ENCODE assay signal across 8 mouse cellular contexts in the genomic region with DNA sequence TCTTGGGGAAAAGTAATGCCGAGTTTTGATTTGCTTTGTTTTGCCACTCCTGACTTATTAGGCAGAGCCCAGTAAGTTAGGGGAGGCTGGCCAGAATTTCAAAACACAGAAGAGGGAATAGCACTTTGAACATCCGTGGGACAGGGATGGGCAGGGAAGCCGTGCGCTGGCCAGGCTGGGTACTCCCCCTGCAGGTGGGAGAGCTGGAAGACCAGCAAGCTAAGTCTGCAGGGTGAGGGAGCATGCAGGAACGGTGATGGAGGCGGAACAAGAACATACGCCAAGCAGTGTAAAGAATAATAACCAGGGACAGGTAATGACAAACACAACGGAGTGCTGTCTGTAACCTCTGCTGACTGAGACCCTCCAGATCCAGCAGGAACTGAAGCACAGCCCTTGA. TPM values are rescaled to one million over a fixed set of nuclear protein-coding genes. Genes with fewer than 3 reads are reported as not detected.
DNase-seq lines count a peak whose midpoint lies in the region; ATAC-seq and TF ChIP-seq lines count a peak whose summit lies in the region.
"Had no signal": no experiment of that assay in that cellular context is flagged by ENCODE, and none has a peak within 500 bp of the region (broad histone marks: within the 10 kb centered on the region; RNA-seq: fewer than 3 reads in every experiment).

No protein-coding gene starts in this region.

- TF ChIP-seq CTCF in kidney, postnatal 0 days (IDR thresholded peaks at IDR 0.05; ENCODE audit: low read depth): peak; percentile 63; the same call in 1 of the 2 replicates

- H3K9me3 ChIP-seq in kidney, postnatal 0 days (replicated peaks; ENCODE audit: low read length): no peaks in the 10 kb centered on the region
- H3K9me3 ChIP-seq in kidney, embryonic 16.5 days (ENCODE audit: low read length): no peaks in the 10 kb centered on the region
- H3K9me3 ChIP-seq in embryonic facial prominence, embryonic 11.5 days (replicated peaks; ENCODE audit: control insufficient read depth, low read length): no peaks in the 10 kb centered on the region
- H3K9me3 ChIP-seq in lung, embryonic 16.5 days (ENCODE audit: control insufficient read depth, low read length): no peaks in the 10 kb centered on the region
- H3K9me3 ChIP-seq: midbrain, embryonic 12.5 days had no signal

- H3K4me2 ChIP-seq in kidney, postnatal 0 days (ENCODE audit: low read length): no peak overlapping the region
- no peak overlapping the region for H3K4me2 ChIP-seq in kidney, embryonic 16.5 days (replicated peaks; ENCODE audit: low read depth, low read length)
- no peak overlapping the region for H3K4me2 ChIP-seq in embryonic facial prominence, embryonic 11.5 days (ENCODE audit: low read depth, low read length)
- no peak overlapping the region for H3K4me2 ChIP-seq in lung, embryonic 16.5 days (ENCODE audit: low read depth, low read length)
- H3K4me2 ChIP-seq: midbrain, embryonic 12.5 days had no signal

- no peaks in the 10 kb centered on the region for H3K4me1 ChIP-seq in kidney, postnatal 0 days (replicated peaks; ENCODE audit: insufficient read depth, low read length)
- peaks cover 5% of the 10 kb centered on the region; the same call in 1 of the 2 replicates for H3K4me1 ChIP-seq in kidney, embryonic 16.5 days (ENCODE audit: insufficient read depth, low read length)
- peaks cover 5% of the 10 kb centered on the region for H3K4me1 ChIP-seq in embryonic facial prominence, embryonic 11.5 days (ENCODE audit: control insufficient read depth, insufficient read depth, low read length)
- H3K4me1 ChIP-seq in lung, embryonic 16.5 days (replicated peaks; ENCODE audit: control insufficient read depth, insufficient read depth, low read length): 0 out of 2 replicates have a peak, but pooled peaks cover 3% of the 10 kb centered on the region

- H3K4me3 ChIP-seq in kidney, postnatal 0 days (replicated peaks; ENCODE audit: low read depth, low read length): no peak overlapping the region
- no peak overlapping the region for H3K4me3 ChIP-seq in kidney, embryonic 16.5 days (ENCODE audit: low read length)
- no peak overlapping the region for H3K4me3 ChIP-seq in embryonic facial prominence, embryonic 11.5 days (ENCODE audit: low read depth, low read length)
- H3K4me3 ChIP-seq in lung, embryonic 16.5 days (ENCODE audit: low read length): no peak overlapping the region
- H3K4me3 ChIP-seq: midbrain, embryonic 12.5 days had no signal

- no peak overlapping the region for H3K27ac ChIP-seq in kidney, postnatal 0 days
- H3K27ac ChIP-seq in kidney, embryonic 16.5 days (ENCODE audit: low read length): no peak overlapping the region
- no peak overlapping the region for H3K27ac ChIP-seq in embryonic facial prominence, embryonic 11.5 days (replicated peaks; ENCODE audit: low read depth, low read length)
- no peak overlapping the region for H3K27ac ChIP-seq in lung, embryonic 16.5 days (ENCODE audit: low read length)
- H3K27ac ChIP-seq: midbrain, embryonic 12.5 days had no signal

- no peak overlapping the region for H3K9ac ChIP-seq in kidney, postnatal 0 days (ENCODE audit: low read depth, low read length)
- no peak overlapping the region for H3K9ac ChIP-seq in kidney, embryonic 16.5 days (replicated peaks; ENCODE audit: low read length)
- no peak overlapping the region for H3K9ac ChIP-seq in embryonic facial prominence, embryonic 11.5 days (replicated peaks; ENCODE audit: low read length)
- no peak overlapping the region for H3K9ac ChIP-seq in lung, embryonic 16.5 days (ENCODE audit: low read length)
- H3K9ac ChIP-seq: midbrain, embryonic 12.5 days had no signal

- DNase-seq in kidney, postnatal 0 days (ENCODE audit: low spot score): peak; percentile 57
- peak; percentile 17 for DNase-seq in R1 (ENCODE audit: low read depth, low spot score)
- peak; percentile 67 for DNase-seq in embryonic facial prominence, embryonic 11.5 days (ENCODE audit: low spot score)
- no peak for DNase-seq in B cell, adult 2 months

- no peaks in the 10 kb centered on the region for H3K27me3 ChIP-seq in kidney, postnatal 0 days (ENCODE audit: insufficient read depth, low read length)
- no peaks in the 10 kb centered on the region for H3K27me3 ChIP-seq in kidney, embryonic 16.5 days (ENCODE audit: insufficient read depth, low read length)
- H3K27me3 ChIP-seq in embryonic facial prominence, embryonic 11.5 days (ENCODE audit: control insufficient read depth, insufficient read depth, low read length): no peaks in the 10 kb centered on the region
- H3K27me3 ChIP-seq in lung, embryonic 16.5 days (ENCODE audit: control insufficient read depth, insufficient read depth, low read depth, low read length): no peaks in the 10 kb centered on the region

- no peak for ATAC-seq in kidney, postnatal 0 days (replicated peaks; ENCODE audit: low FRiP score, low read depth)
- ATAC-seq in kidney, embryonic 16.5 days (ENCODE audit: low FRiP score, low TSS enrichment): no peak
- no peak for ATAC-seq in embryonic facial prominence, embryonic 11.5 days (replicated peaks; ENCODE audit: insufficient number of reproducible peaks, low FRiP score, low TSS enrichment, low read depth)
- ATAC-seq in lung, embryonic 16.5 days (ENCODE audit: low read depth): peak; percentile 64
- ATAC-seq in erythroid progenitor cell, adult 5-6 weeks (replicated peaks; ENCODE audit: low FRiP score, poor library complexity, severe bottlenecking): no peak; the same call in 1 of the 2 replicates

- WGBS in kidney, postnatal 0 days: 29% methylated on average over 8 of the region's 8 CpGs
- 30% methylated on average over 8 of the region's 8 CpGs for WGBS in kidney, embryonic 16.5 days
- 28% methylated on average over 8 of the region's 8 CpGs for WGBS in embryonic facial prominence, embryonic 11.5 days
- WGBS in lung, embryonic 16.5 days: 23% methylated on average over 8 of the region's 8 CpGs

- H3K36me3 ChIP-seq in kidney, postnatal 0 days (ENCODE audit: insufficient read depth, low read length): no peaks in the 10 kb centered on the region
- H3K36me3 ChIP-seq in kidney, embryonic 16.5 days (ENCODE audit: insufficient read depth, low read length): no peaks in the 10 kb centered on the region
- H3K36me3 ChIP-seq in embryonic facial prominence, embryonic 11.5 days (replicated peaks; ENCODE audit: control insufficient read depth, insufficient read depth, low read depth, low read length): no peaks in the 10 kb centered on the region
- no peaks in the 10 kb centered on the region for H3K36me3 ChIP-seq in lung, embryonic 16.5 days (ENCODE audit: control insufficient read depth, insufficient read depth, low read length)
- H3K36me3 ChIP-seq: midbrain, embryonic 12.5 days had no signal

RNA-seq across cellular contexts. Expression of a gene that starts 55.5 kb away (rescaled TPM):
- 28.8 and 34.4 TPM in 2 replicates for polyA plus RNA-seq in kidney, postnatal 0 days (2015; fragmentation: Nextera tagmentation; extraction: Ambion mirVana)
- polyA plus RNA-seq in kidney, embryonic 16.5 days (2015; fragmentation: Nextera tagmentation; extraction: Ambion mirVana): 21.6 and 25.6 TPM in 2 replicates
- polyA plus RNA-seq in embryonic facial prominence, embryonic 11.5 days (2014; fragmentation: Nextera tagmentation; extraction: Ambion mirVana): 16.7 and 19.0 TPM in 2 replicates
- polyA plus RNA-seq in lung, embryonic 16.5 days (2015; fragmentation: Nextera tagmentation; extraction: Ambion mirVana): 13.3 and 16.4 TPM in 2 replicates
- 1.8 and 5.0 TPM in 2 replicates for total RNA-seq in erythroid progenitor cell, adult 5-6 weeks (2015; ENCODE audit: low replicate concordance)
- 4.9 and 7.9 TPM in 2 replicates for total RNA-seq in erythroid progenitor cell, adult 5-6 weeks (2017; ENCODE audit: low replicate concordance)

Comparison
In these comparisons a context has a peak if more than half of its experiments do, and no peak if none do; other contexts are left out.
1. DNase-seq: peak in kidney, postnatal 0 days (single experiment), R1 (single experiment) and embryonic facial prominence, embryonic 11.5 days (single experiment); none in B cell, adult 2 months (0 of 2).